Mouse (Mus musculus) E14TG2a.4 (cell line): ENCODE measurements at regions not wholly inside any gene's neighbourhood (a gene's known extent, or its start where the extent isn't known, plus 50 kb on each side); places are given as distances from the start of the nearest gene placed in this dataset.

Source experiments
- H3K27me3 ChIP-seq: 2 replicates; pipeline ENCODE4 v1.6.1; 2014; ENCODE audit warnings: low read length, control low read depth; ENCODE audit not compliant: insufficient read depth
- H3K36me3 ChIP-seq: 2 replicates; pipeline ENCODE4 v1.6.1; 2014; ENCODE audit warnings: low read length, control low read depth; ENCODE audit not compliant: insufficient read depth
- H3K4me1 ChIP-seq: replicated peaks from 2 replicates; pipeline ENCODE4 v1.6.1; 2014; ENCODE audit warnings: low read depth, low read length, control low read depth
- H3K4me3 ChIP-seq: replicated peaks from 2 replicates; pipeline ENCODE4 v1.5.1; 2014; ENCODE audit warnings: mild to moderate bottlenecking, low read length
- H3K9me3 ChIP-seq: 2 replicates; pipeline ENCODE4 v1.6.1; 2014; ENCODE audit warnings: low read length, control low read depth
- CTCF ChIP-seq: conservative IDR thresholded peaks from 2 replicates; pipeline ENCODE4 v1.5.1; 2014; ENCODE audit warnings: low read length
- NANOG ChIP-seq: IDR thresholded peaks from 2 replicates; pipeline ENCODE4 v1.6.1; 2014; ENCODE audit warnings: borderline replicate concordance, low read length, mixed read lengths
- POU5F1 ChIP-seq: IDR thresholded peaks from 2 replicates; pipeline ENCODE4 v1.6.1; 2014; ENCODE audit warnings: low read length, borderline replicate concordance

DNA sequence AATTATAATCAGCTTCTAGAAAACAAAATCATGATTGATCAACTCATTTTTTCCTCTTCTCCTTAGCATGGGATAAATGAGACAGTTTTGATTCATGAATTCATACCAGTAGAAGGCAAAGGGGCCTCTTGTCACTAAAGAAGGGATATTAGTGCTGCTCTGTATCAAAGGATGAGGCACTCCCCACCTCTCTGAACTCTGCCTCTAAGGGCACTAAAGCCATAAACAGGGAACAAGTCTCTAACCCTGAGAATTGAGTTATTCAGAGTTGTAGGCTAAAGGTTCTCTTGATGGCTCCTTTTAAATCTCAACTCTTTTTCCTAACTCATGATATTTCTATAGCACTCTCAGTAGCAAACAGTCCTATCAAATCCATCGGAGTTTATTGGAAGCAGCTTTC, 442.8 kb downstream of the Dync2h1 start:
- H3K4me3 ChIP-seq = no peak overlapping the region
- TF ChIP-seq CTCF (no peak), POU5F1 (no peak), NANOG (no peak)

GRCm38 (mm10) chr9:6736411-6736810, 447.8 kb downstream of the Dync2h1 start:
- no peaks in the 10 kb centered on the region for H3K4me1 ChIP-seq
- peaks cover 27% of the 10 kb centered on the region for H3K9me3 ChIP-seq
- no peak for TF ChIP-seq POU5F1
- TF ChIP-seq NANOG = peak; percentile 79; the same call in 1 of the 2 replicates
- no peak overlapping the region for H3K4me3 ChIP-seq
- no peaks in the 10 kb centered on the region for H3K27me3 ChIP-seq
- H3K36me3 ChIP-seq = no peaks in the 10 kb centered on the region

More for the DNA sequence above, 442.8 kb downstream of the Dync2h1 start:
- Histone ChIP-seq H3K27me3 (no peaks in the 10 kb centered on the region), H3K4me1 (no peaks in the 10 kb centered on the region), H3K9me3 (peaks cover 19% of the 10 kb centered on the region), H3K36me3 (no peaks in the 10 kb centered on the region)

DNA sequence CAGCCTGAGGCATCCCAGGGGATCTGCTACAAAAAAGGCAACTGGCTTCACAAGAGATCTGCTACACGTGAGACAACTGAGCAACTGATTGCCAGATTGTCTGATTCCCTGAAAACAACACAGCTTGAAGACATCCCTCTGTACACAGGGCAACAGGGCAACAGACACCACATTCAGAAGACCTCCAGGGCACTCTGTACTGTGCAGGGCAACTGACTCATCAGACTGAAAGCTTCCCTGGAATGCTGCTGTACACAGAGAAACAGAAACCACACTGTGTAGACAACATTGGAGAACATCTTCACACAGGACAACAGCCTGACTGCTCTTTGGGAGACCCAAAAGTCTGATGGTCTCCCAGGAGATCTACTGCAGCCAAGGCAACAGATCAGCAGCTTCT, 456.8 kb upstream of the Ddi1 start:
- no peaks in the 10 kb centered on the region for H3K4me1 ChIP-seq
- TF ChIP-seq CTCF = no peak
- no peaks in the 10 kb centered on the region for H3K36me3 ChIP-seq
- peaks cover 22% of the 10 kb centered on the region for H3K9me3 ChIP-seq
- H3K4me3 ChIP-seq = no peak overlapping the region
- H3K27me3 ChIP-seq = no peaks in the 10 kb centered on the region

DNA sequence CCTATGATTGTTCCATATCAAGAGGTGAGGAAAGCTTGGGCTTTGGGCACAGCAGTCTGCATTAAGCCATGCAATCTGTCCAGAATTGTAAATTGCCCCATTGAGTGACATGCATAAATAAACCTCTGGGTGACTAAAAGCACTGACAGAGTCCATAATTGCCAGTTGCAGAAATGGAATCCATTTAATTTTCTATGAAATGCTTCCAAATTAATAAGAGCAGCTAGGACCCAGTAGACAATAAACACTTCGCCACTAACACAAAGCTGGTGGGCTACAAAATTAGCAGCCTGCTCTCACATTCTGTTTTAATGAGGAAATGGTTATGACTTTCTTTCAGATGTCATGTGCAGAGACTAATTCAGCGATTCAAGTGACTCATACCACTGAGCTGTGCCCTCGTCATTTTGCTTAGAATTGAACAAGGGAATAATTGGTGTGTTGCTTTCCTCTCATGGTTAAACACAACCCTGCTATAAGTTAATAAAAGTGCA, 407.6 kb upstream of the Ddi1 start:
- no peak overlapping the region for H3K4me3 ChIP-seq
- no peak for TF ChIP-seq CTCF

DNA sequence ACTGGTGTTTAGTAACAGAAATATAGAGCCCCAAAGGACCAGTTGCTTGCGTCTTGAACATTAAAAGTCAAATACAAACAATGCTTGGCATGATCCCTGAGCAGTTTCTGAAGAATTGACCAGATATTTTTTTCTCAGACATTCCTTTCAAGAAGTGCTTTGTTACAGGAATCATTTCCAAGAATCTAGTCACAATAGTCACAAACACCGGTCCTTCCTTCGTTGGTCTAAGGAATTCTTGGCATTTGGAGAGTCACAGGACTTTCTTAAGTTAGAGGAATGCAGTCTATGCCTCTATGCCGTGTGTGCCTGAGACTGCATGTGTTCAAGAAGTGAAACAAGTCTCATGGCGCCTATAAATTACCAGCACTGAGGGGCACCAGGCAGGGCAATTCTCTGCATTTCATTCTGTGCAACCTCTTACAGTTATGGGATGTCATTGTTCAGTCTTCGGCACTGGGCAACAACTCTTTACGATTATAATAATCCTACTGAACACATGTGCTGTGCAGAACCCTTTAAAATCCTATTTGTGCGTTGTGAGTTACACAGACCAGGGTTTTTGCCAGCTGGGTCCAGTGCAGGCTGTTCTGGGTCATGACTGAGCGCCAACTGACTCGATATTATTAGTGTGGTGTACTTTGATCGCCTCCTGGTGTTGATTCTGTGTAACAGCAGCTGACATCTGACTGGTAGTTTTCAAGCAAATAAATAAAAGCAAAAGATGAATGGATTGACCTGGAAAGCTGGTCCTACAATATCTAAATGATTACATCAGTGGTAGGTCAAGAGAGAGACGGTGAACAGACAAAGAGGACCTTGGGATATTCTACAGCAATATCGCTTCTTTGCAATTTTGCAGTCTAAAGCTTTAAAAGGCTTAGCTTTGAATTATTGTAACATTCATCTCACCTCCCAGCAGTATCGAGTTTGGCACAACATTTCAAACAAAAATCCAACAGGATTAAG, 398.6 kb upstream of the Ddi1 start:
- H3K36me3 ChIP-seq = no peaks in the 10 kb centered on the region
- no peaks in the 10 kb centered on the region for H3K4me1 ChIP-seq
- no peaks in the 10 kb centered on the region for H3K27me3 ChIP-seq
- no peak overlapping the region for H3K4me3 ChIP-seq
- H3K9me3 ChIP-seq = peaks cover 25% of the 10 kb centered on the region
- TF ChIP-seq POU5F1 (no peak), NANOG (no peak), CTCF (peak; percentile 85)

More for the DNA sequence above, 407.6 kb upstream of the Ddi1 start:
- H3K27me3 ChIP-seq = no peaks in the 10 kb centered on the region
- H3K4me1 ChIP-seq = no peaks in the 10 kb centered on the region
- H3K9me3 ChIP-seq = no peaks in the 10 kb centered on the region
- no peaks in the 10 kb centered on the region for H3K36me3 ChIP-seq

DNA sequence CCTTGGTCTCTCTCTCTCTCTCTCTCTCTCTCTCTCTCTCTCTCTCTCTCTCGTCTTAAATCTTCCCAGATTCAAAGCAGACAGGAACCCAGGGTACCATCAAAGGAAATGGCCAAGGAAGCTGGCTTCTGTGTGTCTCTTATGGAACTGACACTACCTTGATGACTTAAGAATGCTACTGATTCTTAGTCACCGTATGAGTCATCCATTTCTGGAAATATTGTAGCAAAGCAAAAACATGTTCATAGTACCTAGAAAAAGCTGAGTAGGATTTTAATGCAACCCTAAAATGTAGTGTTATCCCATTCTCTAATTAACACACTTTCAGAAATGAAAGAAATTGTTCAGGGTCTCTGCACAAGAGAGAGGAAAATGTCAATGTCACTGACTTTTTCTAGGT, 396.0 kb upstream of the Ddi1 start:
- TF ChIP-seq CTCF (no peak), NANOG (no peak), POU5F1 (no peak)

GRCm38 (mm10) chr9:6652267-6652994, 382.8 kb upstream of the Ddi1 start:
- H3K27me3 ChIP-seq = no peaks in the 10 kb centered on the region
- TF ChIP-seq NANOG (no peak), CTCF (no peak)
- H3K9me3 ChIP-seq = no peaks in the 10 kb centered on the region; the same call in 1 of the 2 replicates
- no peaks in the 10 kb centered on the region for H3K36me3 ChIP-seq
- H3K4me1 ChIP-seq = no peaks in the 10 kb centered on the region
- no peak overlapping the region for H3K4me3 ChIP-seq

More for the DNA sequence above, 396.0 kb upstream of the Ddi1 start:
- H3K27me3 ChIP-seq = no peaks in the 10 kb centered on the region
- H3K4me3 ChIP-seq = no peak overlapping the region
- no peaks in the 10 kb centered on the region for H3K4me1 ChIP-seq
- peaks cover 28% of the 10 kb centered on the region for H3K9me3 ChIP-seq
- H3K36me3 ChIP-seq = no peaks in the 10 kb centered on the region

GRCm38 (mm10) chr9:6651572-6652236, 382.1 kb upstream of the Ddi1 start:
- Histone ChIP-seq H3K4me3 (no peak overlapping the region), H3K36me3 (no peaks in the 10 kb centered on the region), H3K27me3 (no peaks in the 10 kb centered on the region), H3K4me1 (no peaks in the 10 kb centered on the region), H3K9me3 (no peaks in the 10 kb centered on the region)
- TF ChIP-seq POU5F1 (no peak), CTCF (no peak), NANOG (no peak)
